Mouse (Mus musculus) intestine, embryonic 14.5 days (tissue): Measurements from ENCODE around the gene BC017158. TPM values are rescaled to one million over a fixed set of nuclear protein-coding genes. Genes with fewer than 3 reads are reported as not detected.
A peak's percentile ranks its signal among the peaks of the same experiment; 100 is the strongest.

Source experiments
- ATAC-seq: fragments of 200-750 bp; cut with Nextera tagmentation; replicated peaks from 2 replicates; pipeline ENCODE4 v1.8.0; 2017; ENCODE audit warnings: low read depth, moderate number of reproducible peaks, moderate TSS enrichment, moderate library complexity; ENCODE audit not compliant: low FRiP score, low TSS enrichment
- DNase-seq: peaks from one replicate; pipeline ENCODE4 v3.0.0-alpha.2; 2018; ENCODE audit warnings: low spot score
- H3K27ac ChIP-seq: fragments of 300-500 bp; sonication (generic); 2 replicates; pipeline ENCODE4 v1.5.1; 2014; ENCODE audit warnings: low read depth, mild to moderate bottlenecking, control low read depth
- H3K27me3 ChIP-seq: fragments of 300-500 bp; sonication (generic); replicated peaks from 2 replicates; pipeline ENCODE4 v1.6.1; 2014; ENCODE audit warnings: low read length, control low read depth; ENCODE audit not compliant: control insufficient read depth, insufficient read depth
- H3K36me3 ChIP-seq: fragments of 300-500 bp; sonication (generic); 2 replicates; pipeline ENCODE4 v1.6.1; 2014; ENCODE audit warnings: low read length, control low read depth; ENCODE audit not compliant: control insufficient read depth, insufficient read depth
- H3K4me1 ChIP-seq: fragments of 300-500 bp; sonication (generic); replicated peaks from 2 replicates; pipeline ENCODE4 v1.6.1; 2014; ENCODE audit warnings: low read length, control low read depth, mixed read lengths; ENCODE audit not compliant: control insufficient read depth, insufficient read depth
- H3K4me2 ChIP-seq: fragments of 300-500 bp; sonication (generic); 2 replicates; pipeline ENCODE4 v1.6.1; 2014; ENCODE audit warnings: low read length
- H3K4me3 ChIP-seq: fragments of 300-500 bp; sonication (generic); 2 replicates; pipeline ENCODE4 v1.5.1; 2014; ENCODE audit warnings: low read depth, low read length, control low read depth, mixed read lengths
- H3K9ac ChIP-seq: fragments of 300-500 bp; sonication (generic); 2 replicates; pipeline ENCODE4 v1.6.1; 2014; ENCODE audit warnings: mild to moderate bottlenecking, low read length
- H3K9me3 ChIP-seq: fragments of 300-500 bp; sonication (generic); 2 replicates; pipeline ENCODE4 v1.6.1; 2016; ENCODE audit warnings: low read length, control low read depth; ENCODE audit not compliant: control insufficient read depth
- WGBS: fragments of 180-500 bp; shearing (Covaris S2); extraction: QIAGEN DNeasy Blood & Tissue Kit; methylation state at CpG from one replicate; pipeline ENCODE4 v1.1.7; 2014; 5-methylcytosine and 5-hydroxymethylcytosine counted together
- microRNA-seq: library from miRNA; unstranded; fragments of <30 nt; microRNA quantifications from one replicate; pipeline ENCODE4, GENCODE M21; 2016
- polyA plus RNA-seq: library from polyadenylated mRNA; unstranded; fragments of >200 nt; fragmentation: Nextera tagmentation; extraction: Ambion mirVana; gene quantifications from 2 replicates; pipeline ENCODE4 v1.2.1, GENCODE M21; 2014

The BC017158 gene
- polyA plus RNA-seq, 1 experiment from 2014 or later: 51.0 TPM

GRCm38 (mm10) chr7:128231741-128232140, 66.2 kb downstream of the BC017158 start:
- no peak overlapping the region for H3K4me3 ChIP-seq
- H3K9ac ChIP-seq: no peak overlapping the region
- ATAC-seq: no peak
- H3K27ac ChIP-seq: no peak overlapping the region
- H3K9me3 ChIP-seq: no peaks in the 10 kb centered on the region
- H3K27me3 ChIP-seq: no peaks in the 10 kb centered on the region
- WGBS: 42% methylated on average over 8 of the region's 8 CpGs
- peaks cover 2% of the 10 kb centered on the region; the same call in 1 of the 2 replicates for H3K4me1 ChIP-seq
- peak; percentile 55 for DNase-seq
- no peak overlapping the region for H3K4me2 ChIP-seq
- peaks cover 5% of the 10 kb centered on the region; the same call in 1 of the 2 replicates for H3K36me3 ChIP-seq

Small RNA genes lying within 50 kb of the gene (microRNA-seq; reads per million reads assigned to microRNA genes)
- gene Mir3103: 0.68 reads per million

Other genes with a start within 250 kb of the BC017158 start
- 0.94 and 1.7 TPM in 2 replicates for gene Itgam, start 235.5 kb downstream of the BC017158 start, polyA plus RNA-seq
- gene Gm49368, start 235.5 kb downstream of the BC017158 start, polyA plus RNA-seq: 0.04 TPM in 1 of 2 replicates, not detected in the other
- 0.31 and 0.47 TPM in 2 replicates for gene Itgax, start 168.6 kb downstream of the BC017158 start, polyA plus RNA-seq
- 0.11 TPM in 1 of 2 replicates, not detected in the other for gene Itgad, start 143.8 kb downstream of the BC017158 start, polyA plus RNA-seq
- gene Cox6a2, start 91.8 kb downstream of the BC017158 start, polyA plus RNA-seq: not detected in 2 replicates
- 13.4 and 13.8 TPM in 2 replicates for gene Armc5, start 60.8 kb downstream of the BC017158 start, polyA plus RNA-seq
- 6.5 and 7.6 TPM in 2 replicates for gene 9130023H24Rik, start 60.1 kb downstream of the BC017158 start, polyA plus RNA-seq
- 178 and 179 TPM in 2 replicates for gene Tgfb1i1, start 51.4 kb downstream of the BC017158 start, polyA plus RNA-seq
- gene Slc5a2, start 32.5 kb downstream of the BC017158 start, polyA plus RNA-seq: 0.15 TPM in 1 of 2 replicates, not detected in the other
- 29.4 and 31.6 TPM in 2 replicates for gene Rgs10, start 120.6 kb upstream of the BC017158 start, polyA plus RNA-seq
- 35.8 and 38.1 TPM in 2 replicates for gene Tial1, start 163.5 kb upstream of the BC017158 start, polyA plus RNA-seq
- gene Bag3, start 225.4 kb upstream of the BC017158 start, polyA plus RNA-seq: 13.6 and 15.0 TPM in 2 replicates